Mouse (Mus musculus) layer of hippocampus, adult 2 months (tissue): Measurements from ENCODE around the gene Lrp5. TPM values are rescaled to one million over a fixed set of nuclear protein-coding genes. Genes with fewer than 3 reads are reported as not detected.

Experiments used
- DNase-seq, 2 experiments: peaks; one replicate each; pipeline ENCODE4 v3.0.0; 2022; ENCODE audit warnings: low spot score in 2 of 2
- H3K27ac ChIP-seq: fragments of 200-600 bp; 2 replicates; pipeline ENCODE4 v1.8.1; 2022
- H3K4me3 ChIP-seq: fragments of 200-600 bp; 2 replicates; pipeline ENCODE4 v1.8.1; 2022; ENCODE audit warnings: mild to moderate bottlenecking
- CTCF ChIP-seq: fragments of 200-600 bp; conservative IDR thresholded peaks from 2 replicates; pipeline ENCODE4 v1.8.1; 2022; ENCODE audit warnings: antibody characterized with exemption, mild to moderate bottlenecking, moderate library complexity
- total RNA-seq, 2 experiments: library from RNA; stranded (reverse); gene quantifications; 2 replicates each; pipeline ENCODE4 v1.2.3; 2021

The Lrp5 gene
- total RNA-seq, 2 experiments from 2014 or later, result 9.4 to 10.0 TPM

DNA sequence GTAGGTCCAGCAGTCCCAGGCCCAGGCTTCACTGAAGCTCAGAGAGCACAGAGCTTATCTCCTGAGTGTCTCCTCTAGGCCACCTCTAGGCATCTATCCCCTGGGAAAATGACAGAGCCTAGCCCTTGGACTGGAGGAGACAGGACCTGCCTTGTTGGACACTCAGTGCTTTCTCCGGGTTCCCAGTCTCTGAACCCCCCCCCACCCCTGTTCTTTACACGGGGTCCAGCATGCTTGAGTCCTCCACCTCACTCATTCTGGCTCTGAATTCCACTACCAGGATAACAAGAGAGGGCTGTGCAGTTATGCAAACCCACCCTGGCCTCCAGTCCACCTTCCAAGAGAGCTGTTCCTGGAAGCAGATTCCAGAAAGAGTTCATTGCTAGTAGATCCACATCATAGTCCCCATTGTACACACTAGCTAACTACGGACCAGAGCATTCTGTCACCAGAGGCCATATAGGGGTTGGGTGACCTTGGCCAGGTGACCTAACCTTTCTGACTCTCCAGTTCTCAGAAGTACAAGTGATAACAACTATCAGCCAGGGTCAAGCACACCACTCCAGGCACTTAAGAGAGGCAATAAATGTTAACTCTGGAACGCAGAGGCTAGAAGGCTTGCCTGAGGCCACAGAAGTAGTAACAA lies 109.0 kb downstream of the Lrp5 start:
- Histone ChIP-seq H3K27ac (no peak overlapping the region), H3K4me3 (no peak overlapping the region)
- no peak for DNase-seq
- TF ChIP-seq CTCF, result no peak

DNA sequence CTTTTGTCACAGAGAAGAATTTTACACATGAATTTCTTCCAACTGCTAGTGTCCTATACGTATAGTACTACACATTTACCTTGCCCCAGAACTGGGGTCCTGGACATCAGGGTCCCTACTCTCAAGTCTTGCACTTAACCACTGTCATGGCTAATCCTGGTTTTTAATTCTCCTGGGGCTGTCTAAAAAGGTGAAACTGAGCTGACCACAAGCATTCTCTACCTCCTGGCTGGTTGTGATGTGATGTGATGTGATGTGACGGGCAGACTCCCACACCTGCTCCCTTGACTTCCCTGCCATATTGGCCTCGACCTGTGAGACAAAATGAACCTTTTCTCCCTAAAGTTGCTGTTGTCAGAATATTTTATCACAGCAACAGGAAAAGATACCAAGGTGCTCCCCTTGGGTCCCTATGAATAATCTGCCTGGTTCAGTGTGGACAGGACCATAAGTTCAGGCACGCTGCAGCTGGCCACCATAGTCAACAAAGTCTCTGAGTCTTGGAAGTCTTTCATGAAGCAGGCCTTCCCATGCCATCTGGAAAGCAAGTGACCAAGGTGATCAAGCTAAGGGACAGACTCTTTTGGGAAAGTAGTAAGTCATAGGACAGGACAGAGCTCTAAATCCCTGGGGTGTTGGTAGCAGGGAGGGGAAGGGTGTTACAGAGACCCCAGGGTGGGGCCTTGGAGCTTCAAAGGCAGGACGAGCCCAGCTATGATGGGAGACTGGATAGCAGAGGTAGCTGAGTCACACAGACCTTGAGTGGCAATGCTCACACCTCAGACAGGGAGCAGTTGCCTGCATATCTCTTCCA lies 109.7 kb downstream of the Lrp5 start:
- Histone ChIP-seq H3K27ac (peak overlapping the region; percentile 99), H3K4me3 (peak overlapping the region; percentile 91)
- no peak for TF ChIP-seq CTCF
- no peak for DNase-seq

GRCm38 (mm10) chr19:3575632-3576384 lies 110.6 kb downstream of the Lrp5 start, which contains the start of gene Ppp6r3:
Gene Ppp6r3, minus strand, starts transcription at chr19:3575749.
- H3K4me3 ChIP-seq, result peak within 1 kb of the TSS; percentile 91
- DNase-seq, result peak; percentile 97 to 98
- peak within 1 kb of the TSS; percentile 99 for H3K27ac ChIP-seq
- no peak for TF ChIP-seq CTCF

DNA sequence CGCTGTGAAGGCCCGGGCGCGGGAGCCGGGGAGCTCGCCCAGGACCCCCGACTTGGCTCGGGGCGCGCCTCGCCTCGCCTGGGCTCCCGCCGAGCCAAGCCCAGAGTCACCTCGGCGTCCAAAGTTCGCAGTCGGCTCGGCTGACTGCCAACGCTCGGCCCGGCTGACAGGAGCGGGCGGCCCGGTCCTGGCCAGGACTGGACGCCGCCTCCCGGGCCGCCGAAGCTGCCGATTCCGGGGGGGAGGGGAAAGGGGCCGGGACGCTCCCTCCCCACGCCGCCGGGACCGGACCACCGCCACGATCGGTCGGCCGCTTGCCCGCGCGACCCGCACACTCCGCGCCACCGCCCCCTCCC lies 111.1 kb downstream of the Lrp5 start:
- Histone ChIP-seq H3K27ac (peak overlapping the region; percentile 99), H3K4me3 (peak overlapping the region; percentile 91)
- no peak for TF ChIP-seq CTCF
- DNase-seq, result peak in 1 of 2 experiments; percentile 25

- TF ChIP-seq CTCF, result no peak
- Histone ChIP-seq H3K27ac (peak overlapping the region; percentile 99), H3K4me3 (peak overlapping the region; percentile 91)
- no peak for DNase-seq
These were observed 111.7 kb downstream of the Lrp5 start for GRCm38 (mm10) chr19:3574593-3575094.

DNA sequence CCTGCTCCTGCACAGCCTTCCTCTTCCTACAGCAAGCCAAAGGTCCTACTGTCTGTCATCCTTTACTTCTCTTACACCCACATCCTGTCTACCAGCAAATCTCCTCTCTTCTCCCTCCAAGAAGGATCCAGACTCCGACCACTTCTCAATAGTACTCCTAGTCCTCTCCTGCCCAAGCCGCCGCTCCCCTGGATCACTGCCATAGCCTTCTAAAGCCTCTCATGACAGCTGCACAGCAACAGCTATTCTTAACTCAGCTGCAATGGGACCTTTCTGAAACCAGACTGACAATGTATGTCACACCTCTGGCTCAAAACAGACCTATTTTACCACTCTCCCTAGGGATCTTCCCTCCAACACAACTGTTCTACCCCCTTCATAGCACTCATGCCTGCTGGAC lies 122.1 kb downstream of the Lrp5 start:
- Histone ChIP-seq H3K27ac (0 out of 2 replicates have a peak overlapping the region, but pooled peaks have one; percentile 16), H3K4me3 (no peak overlapping the region)
- no peak for DNase-seq
- TF ChIP-seq CTCF, result no peak

GRCm38 (mm10) chr19:3562752-3563151 lies 123.6 kb downstream of the Lrp5 start:
- Histone ChIP-seq H3K4me3 (no peak overlapping the region), H3K27ac (no peak overlapping the region)
- DNase-seq, result no peak
- no peak for TF ChIP-seq CTCF

DNA sequence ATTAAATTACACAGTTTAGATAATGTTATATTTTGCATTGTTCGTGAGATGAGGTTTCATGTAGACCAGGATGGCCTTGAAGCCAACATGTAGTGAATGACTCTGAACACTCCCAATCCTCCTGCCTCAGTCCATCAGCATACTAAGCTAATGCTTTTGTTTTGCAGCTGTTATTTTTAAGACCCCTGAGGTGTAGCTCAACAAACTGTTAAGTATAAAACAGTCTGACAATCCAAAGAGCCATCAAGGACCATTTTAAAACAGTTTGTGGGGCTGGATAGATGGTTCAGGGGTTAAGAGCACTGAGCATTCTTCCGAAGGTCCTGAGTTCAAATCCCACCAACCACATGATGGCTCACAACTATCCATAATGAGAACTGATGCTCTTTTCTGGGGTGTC lies 124.1 kb downstream of the Lrp5 start:
- Histone ChIP-seq H3K27ac (no peak overlapping the region), H3K4me3 (no peak overlapping the region)
- no peak for TF ChIP-seq CTCF
- no peak for DNase-seq

GRCm38 (mm10) chr19:3556169-3556827 lies 130.1 kb downstream of the Lrp5 start:
- no peak for TF ChIP-seq CTCF
- Histone ChIP-seq H3K4me3 (no peak overlapping the region), H3K27ac (no peak overlapping the region)
- no peak for DNase-seq

DNA sequence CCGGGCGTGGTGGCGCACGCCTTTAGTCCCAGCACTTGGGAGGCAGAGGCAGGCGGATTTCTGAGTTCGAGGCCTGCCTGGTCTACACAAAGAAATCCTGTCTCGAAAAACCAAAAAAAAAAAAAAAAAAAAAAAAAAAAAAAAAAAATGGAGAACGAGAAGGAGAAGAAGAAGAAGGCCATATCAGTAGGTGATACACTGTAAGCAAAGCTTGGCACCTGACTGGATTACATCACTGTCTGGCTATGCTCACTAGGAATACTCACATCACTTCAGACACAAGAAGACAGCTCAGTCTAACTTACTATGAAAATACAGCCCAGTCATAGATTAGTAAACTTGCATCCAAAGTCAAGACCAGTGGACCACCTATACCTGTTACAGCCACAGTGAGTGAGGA lies 131.6 kb downstream of the Lrp5 start:
- DNase-seq, result no peak
- H3K4me3 ChIP-seq, result no peak overlapping the region
- TF ChIP-seq CTCF, result no peak
- H3K27ac ChIP-seq, result no peak overlapping the region

GRCm38 (mm10) chr19:3551573-3552159 lies 134.7 kb downstream of the Lrp5 start:
- H3K4me3 ChIP-seq, result no peak overlapping the region
- no peak for DNase-seq
- no peak for TF ChIP-seq CTCF
- peak overlapping the region; percentile 56 for H3K27ac ChIP-seq

GRCm38 (mm10) chr19:3550101-3550500 lies 136.3 kb downstream of the Lrp5 start:
- TF ChIP-seq CTCF, result no peak
- no peak for DNase-seq
- Histone ChIP-seq H3K4me3 (no peak overlapping the region), H3K27ac (no peak overlapping the region)
